Mouse (Mus musculus) embryonic facial prominence, embryonic 11.5 days (tissue): Measurements from ENCODE around the gene Pdrg1. TPM values are rescaled to one million over a fixed set of nuclear protein-coding genes. Genes with fewer than 3 reads are reported as not detected.

ENCODE experiments used
- ATAC-seq: fragments of 200-750 bp; cut with Nextera tagmentation; replicated peaks from 2 replicates; pipeline ENCODE4 v1.8.0; 2017; ENCODE audit warnings: low read depth; ENCODE audit not compliant: insufficient number of reproducible peaks, low FRiP score, low TSS enrichment
- DNase-seq: peaks from one replicate; pipeline ENCODE4 v3.0.0-alpha.2; 2015; ENCODE audit warnings: low spot score
- H3K27ac ChIP-seq: fragments of 300-500 bp; sonication (generic); replicated peaks from 2 replicates; pipeline ENCODE4 v1.5.1; 2014; ENCODE audit warnings: mild to moderate bottlenecking, low read depth, low read length, control low read depth
- H3K27me3 ChIP-seq: fragments of 300-500 bp; sonication (generic); 2 replicates; pipeline ENCODE4 v1.6.1; 2014; ENCODE audit warnings: mild to moderate bottlenecking, low read length, moderate library complexity, mixed read lengths; ENCODE audit not compliant: control insufficient read depth, insufficient read depth
- H3K36me3 ChIP-seq: fragments of 300-500 bp; sonication (generic); replicated peaks from 2 replicates; pipeline ENCODE4 v1.6.1; 2014; ENCODE audit warnings: low read depth, mild to moderate bottlenecking, low read length, moderate library complexity, mixed read lengths; ENCODE audit not compliant: control insufficient read depth, insufficient read depth
- H3K4me1 ChIP-seq: fragments of 300-500 bp; sonication (generic); 2 replicates; pipeline ENCODE4 v1.6.1; 2014; ENCODE audit warnings: low read length, mixed read lengths; ENCODE audit not compliant: control insufficient read depth, insufficient read depth
- H3K4me2 ChIP-seq: fragments of 300-500 bp; sonication (generic); 2 replicates; pipeline ENCODE4 v1.6.1; 2014; ENCODE audit warnings: low read depth, mild to moderate bottlenecking, control low read depth, low read length, moderate library complexity
- H3K4me3 ChIP-seq: fragments of 300-500 bp; sonication (generic); 2 replicates; pipeline ENCODE4 v1.5.1; 2014; ENCODE audit warnings: low read depth, low read length, control low read depth
- H3K9ac ChIP-seq: fragments of 300-500 bp; sonication (generic); replicated peaks from 2 replicates; pipeline ENCODE4 v1.6.1; 2014; ENCODE audit warnings: mild to moderate bottlenecking, control low read depth, low read length
- H3K9me3 ChIP-seq: fragments of 300-500 bp; sonication (generic); replicated peaks from 2 replicates; pipeline ENCODE4 v1.6.1; 2016; ENCODE audit warnings: mild to moderate bottlenecking, low read length, inconsistent platforms, mixed read lengths; ENCODE audit not compliant: control insufficient read depth
- WGBS: fragments of 180-500 bp; shearing (Covaris S2); extraction: QIAGEN DNeasy Blood & Tissue Kit; methylation state at CpG from one replicate; pipeline ENCODE4 v1.1.7; 2014; 5-methylcytosine and 5-hydroxymethylcytosine counted together
- polyA plus RNA-seq: library from polyadenylated mRNA; unstranded; fragments of >200 nt; fragmentation: Nextera tagmentation; extraction: Ambion mirVana; gene quantifications from 2 replicates; pipeline ENCODE4 v1.2.1, GENCODE M21; 2014

Pdrg1 gene
- polyA plus RNA-seq, 1 experiment from 2014 or later: 71.4 TPM

GRCm38 (mm10) chr2:153005981-153006380, 9.2 kb downstream of the Pdrg1 start:
- Histone ChIP-seq H3K27ac (no peak overlapping the region), H3K36me3 (no peaks in the 10 kb centered on the region; the same call in 1 of the 2 replicates), H3K4me3 (no peak overlapping the region), H3K27me3 (no peaks in the 10 kb centered on the region), H3K9ac (no peak overlapping the region), H3K4me1 (no peaks in the 10 kb centered on the region), H3K9me3 (no peaks in the 10 kb centered on the region), H3K4me2 (no peak overlapping the region)
- DNase-seq (no peak), ATAC-seq (no peak)
- 86% methylated on average over 3 of the region's 3 CpGs for WGBS

GRCm38 (mm10) chr2:153003681-153004338, 11.4 kb downstream of the Pdrg1 start:
- no peaks in the 10 kb centered on the region for H3K4me1 ChIP-seq
- no peak overlapping the region for H3K4me3 ChIP-seq
- DNase-seq: no peak
- no peak overlapping the region for H3K9ac ChIP-seq
- no peaks in the 10 kb centered on the region for H3K9me3 ChIP-seq
- H3K27me3 ChIP-seq: no peaks in the 10 kb centered on the region
- no peak for ATAC-seq
- 66% methylated on average over 13 of the region's 13 CpGs for WGBS
- H3K36me3 ChIP-seq: no peaks in the 10 kb centered on the region
- H3K4me2 ChIP-seq: no peak overlapping the region
- no peak overlapping the region for H3K27ac ChIP-seq

GRCm38 (mm10) chr2:153002492-153003248, 12.6 kb downstream of the Pdrg1 start:
- WGBS: 81% methylated on average over 15 of the region's 15 CpGs
- Histone ChIP-seq H3K9ac (no peak overlapping the region), H3K4me2 (no peak overlapping the region), H3K27ac (no peak overlapping the region), H3K27me3 (no peaks in the 10 kb centered on the region), H3K4me3 (no peak overlapping the region), H3K9me3 (no peaks in the 10 kb centered on the region), H3K36me3 (no peaks in the 10 kb centered on the region), H3K4me1 (no peaks in the 10 kb centered on the region)
- no peak for DNase-seq
- ATAC-seq: no peak

- 67% methylated on average over 4 of the region's 4 CpGs for WGBS
- H3K27me3 ChIP-seq: no peaks in the 10 kb centered on the region
- no peaks in the 10 kb centered on the region for H3K9me3 ChIP-seq
- H3K9ac ChIP-seq: no peak overlapping the region
- H3K36me3 ChIP-seq: no peaks in the 10 kb centered on the region
- H3K4me2 ChIP-seq: no peak overlapping the region
- no peak overlapping the region for H3K27ac ChIP-seq
- ATAC-seq: no peak
- DNase-seq: no peak
- no peaks in the 10 kb centered on the region for H3K4me1 ChIP-seq
- no peak overlapping the region for H3K4me3 ChIP-seq
Observed at GRCm38 (mm10) chr2:152997046-152997445, 18.2 kb downstream of the Pdrg1 start.

GRCm38 (mm10) chr2:152991529-152991928, 23.7 kb downstream of the Pdrg1 start:
- WGBS: 89% methylated on average over 9 of the region's 9 CpGs
- Histone ChIP-seq H3K4me3 (no peak overlapping the region), H3K9ac (no peak overlapping the region), H3K9me3 (no peaks in the 10 kb centered on the region), H3K4me1 (no peaks in the 10 kb centered on the region), H3K27me3 (no peaks in the 10 kb centered on the region), H3K36me3 (no peaks in the 10 kb centered on the region), H3K4me2 (no peak overlapping the region), H3K27ac (no peak overlapping the region)
- no peak for DNase-seq
- no peak for ATAC-seq

GRCm38 (mm10) chr2:152985582-152985981, 29.6 kb downstream of the Pdrg1 start:
- no peak overlapping the region for H3K4me2 ChIP-seq
- H3K9ac ChIP-seq: no peak overlapping the region
- no peaks in the 10 kb centered on the region for H3K36me3 ChIP-seq
- 18% methylated on average over 1 of the region's 1 CpGs for WGBS
- no peak overlapping the region for H3K4me3 ChIP-seq
- no peaks in the 10 kb centered on the region for H3K27me3 ChIP-seq
- ATAC-seq (no peak), DNase-seq (no peak)
- H3K9me3 ChIP-seq: no peaks in the 10 kb centered on the region
- H3K27ac ChIP-seq: no peak overlapping the region
- no peaks in the 10 kb centered on the region for H3K4me1 ChIP-seq

GRCm38 (mm10) chr2:152976991-152977390, 38.2 kb downstream of the Pdrg1 start:
- Histone ChIP-seq H3K4me3 (no peak overlapping the region), H3K9me3 (no peaks in the 10 kb centered on the region), H3K9ac (no peak overlapping the region), H3K36me3 (no peaks in the 10 kb centered on the region), H3K27me3 (no peaks in the 10 kb centered on the region), H3K27ac (no peak overlapping the region), H3K4me1 (no peaks in the 10 kb centered on the region), H3K4me2 (no peak overlapping the region)
- DNase-seq (no peak), ATAC-seq (no peak)
- 62% methylated on average over 3 of the region's 3 CpGs for WGBS

- Histone ChIP-seq H3K27me3 (no peaks in the 10 kb centered on the region), H3K4me2 (no peak overlapping the region), H3K36me3 (no peaks in the 10 kb centered on the region), H3K9me3 (no peaks in the 10 kb centered on the region), H3K9ac (no peak overlapping the region), H3K4me1 (no peaks in the 10 kb centered on the region), H3K4me3 (no peak overlapping the region), H3K27ac (no peak overlapping the region)
- ATAC-seq (no peak), DNase-seq (no peak)
- 58% methylated on average over 4 of the region's 4 CpGs for WGBS
Observed at GRCm38 (mm10) chr2:152965555-152965954, 49.7 kb downstream of the Pdrg1 start.
